Mouse (Mus musculus) liver, adult 2 months (tissue): ENCODE results near the gene Tmem198.

Source experiments
- CTCF ChIP-seq: fragments of 200-500 bp; IDR thresholded peaks from 2 replicates; pipeline ENCODE4 v1.5.1; 2011; ENCODE audit warnings: low read depth, low read length, control low read depth
- POLR2A ChIP-seq: fragments of 200-500 bp; IDR thresholded peaks from 2 replicates; pipeline ENCODE4 v1.6.1; 2011; ENCODE audit warnings: low read length, control low read depth; ENCODE audit not compliant: insufficient read depth; ENCODE audit errors: extremely low read depth

- TF ChIP-seq CTCF (no peak), POLR2A (no peak)
Observed at GRCm38 (mm10) chr1:75462636-75463035, 16.7 kb upstream of the Tmem198 start.
